Mouse (Mus musculus): ENCODE results near the gene Slirp. TPM values are rescaled to one million over a fixed set of nuclear protein-coding genes. Genes with fewer than 3 reads are reported as not detected.

The Slirp gene
- polyA plus RNA-seq, 1 experiment = 11.3 TPM

GRCm38 (mm10) chr12:87424516-87424915 is 19.2 kb upstream of the Slirp start:
- TF ChIP-seq POLR2A (IDR thresholded peaks at IDR 0.05; ENCODE audit: borderline replicate concordance, extremely low read depth, low read depth, low read length) = no peak
- no peak for TF ChIP-seq CTCF (IDR thresholded peaks at IDR 0.05; ENCODE audit: insufficient read depth, low read length)
- Histone ChIP-seq H3K4me1 (ENCODE audit: control insufficient read depth, insufficient read depth, low read length) (no peaks in the 10 kb centered on the region), H3K4me3 (replicated peaks; ENCODE audit: extremely low read depth, low read depth, low read length) (no peak overlapping the region)
- WGBS = 59% methylated on average over 3 of the region's 3 CpGs
- DNase-seq = no peak

GRCm38 (mm10) chr12:87426354-87427031 is 17.2 kb upstream of the Slirp start:
- no peak overlapping the region for H3K4me3 ChIP-seq (replicated peaks; ENCODE audit: extremely low read depth, low read depth, low read length)
- TF ChIP-seq POLR2A (IDR thresholded peaks at IDR 0.05; ENCODE audit: borderline replicate concordance, extremely low read depth, low read depth, low read length) (no peak), CTCF (IDR thresholded peaks at IDR 0.05; ENCODE audit: insufficient read depth, low read length) (no peak)
- WGBS = 92% methylated on average over 5 of the region's 5 CpGs
- H3K4me1 ChIP-seq (ENCODE audit: control insufficient read depth, insufficient read depth, low read length) = no peaks in the 10 kb centered on the region
- DNase-seq = no peak

DNA sequence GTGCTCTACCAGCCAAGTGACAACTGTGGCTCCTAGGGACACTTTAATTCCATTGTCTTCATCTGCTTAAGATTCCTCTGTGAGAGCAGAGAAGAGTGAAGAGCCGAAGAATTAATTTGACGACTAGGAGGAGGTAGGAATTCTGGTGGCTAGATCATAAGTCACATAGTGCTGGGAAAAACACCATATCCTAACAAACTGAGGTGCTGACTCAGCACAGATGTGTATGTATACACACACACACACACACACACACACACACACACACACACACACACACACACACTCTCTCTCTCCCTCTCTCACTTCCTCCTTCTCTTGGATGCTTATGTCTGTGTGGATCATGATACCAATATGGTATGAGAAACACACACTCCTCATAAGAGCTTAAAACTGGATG is 15.4 kb upstream of the Slirp start:
- H3K4me1 ChIP-seq (ENCODE audit: control insufficient read depth, insufficient read depth, low read length) = no peaks in the 10 kb centered on the region
- WGBS = 88% methylated on average over 2 of the region's 2 CpGs
- H3K4me3 ChIP-seq (replicated peaks; ENCODE audit: extremely low read depth, low read depth, low read length) = no peak overlapping the region
- TF ChIP-seq POLR2A (IDR thresholded peaks at IDR 0.05; ENCODE audit: borderline replicate concordance, extremely low read depth, low read depth, low read length) (no peak), CTCF (IDR thresholded peaks at IDR 0.05; ENCODE audit: insufficient read depth, low read length) (no peak)
- no peak for DNase-seq

- no peak for TF ChIP-seq POLR2A (IDR thresholded peaks at IDR 0.05; ENCODE audit: borderline replicate concordance, extremely low read depth, low read depth, low read length)
- TF ChIP-seq CTCF (IDR thresholded peaks at IDR 0.05; ENCODE audit: insufficient read depth, low read length) = no peak
- H3K4me3 ChIP-seq (replicated peaks; ENCODE audit: extremely low read depth, low read depth, low read length) = no peak overlapping the region
- 75% methylated on average over 8 of the region's 8 CpGs for WGBS
- no peak for DNase-seq
- no peaks in the 10 kb centered on the region for H3K4me1 ChIP-seq (ENCODE audit: control insufficient read depth, insufficient read depth, low read length)
These were observed 14.8 kb upstream of the Slirp start for GRCm38 (mm10) chr12:87428885-87429284.

- TF ChIP-seq POLR2A (IDR thresholded peaks at IDR 0.05; ENCODE audit: borderline replicate concordance, extremely low read depth, low read depth, low read length) = no peak
- no peak for TF ChIP-seq CTCF (IDR thresholded peaks at IDR 0.05; ENCODE audit: insufficient read depth, low read length)
- Histone ChIP-seq H3K4me3 (replicated peaks; ENCODE audit: extremely low read depth, low read depth, low read length) (peak overlapping the region; percentile 74), H3K4me1 (ENCODE audit: control insufficient read depth, insufficient read depth, low read length) (peaks cover 12% of the 10 kb centered on the region)
- 17% methylated on average over 12 of the region's 12 CpGs for WGBS
- DNase-seq = no peak
These were observed 1.2 kb upstream of the Slirp start for GRCm38 (mm10) chr12:87442177-87443114.

GRCm38 (mm10) chr12:87443115-87443699 is 489 bp upstream of the Slirp start:
- H3K4me1 ChIP-seq (ENCODE audit: control insufficient read depth, insufficient read depth, low read length) = peaks cover 12% of the 10 kb centered on the region
- no peak for TF ChIP-seq POLR2A (IDR thresholded peaks at IDR 0.05; ENCODE audit: borderline replicate concordance, extremely low read depth, low read depth, low read length)
- TF ChIP-seq CTCF (IDR thresholded peaks at IDR 0.05; ENCODE audit: insufficient read depth, low read length) = no peak
- peak overlapping the region; percentile 74 for H3K4me3 ChIP-seq (replicated peaks; ENCODE audit: extremely low read depth, low read depth, low read length)
- DNase-seq = no peak
- under 1% methylated on average over 33 of the region's 33 CpGs for WGBS

DNA sequence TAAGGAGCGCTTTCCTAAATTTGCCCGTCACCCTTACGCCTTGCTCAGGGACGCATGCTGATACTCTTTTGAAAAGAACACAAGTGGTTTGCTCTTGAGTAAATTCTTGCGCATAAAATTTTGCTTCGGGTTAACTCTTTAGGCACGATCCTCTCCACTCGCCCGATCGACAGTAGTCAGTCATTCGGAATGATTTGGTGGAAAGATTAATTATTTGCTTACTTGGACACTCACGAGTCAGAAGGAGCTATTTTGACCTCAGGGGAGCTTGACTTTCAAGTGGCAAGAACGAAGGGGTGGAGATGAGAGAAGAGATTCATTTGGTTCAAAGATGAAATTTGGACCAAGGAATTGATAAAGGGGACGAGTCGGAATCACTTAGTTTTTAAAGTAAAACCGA is 515 bp downstream of the Slirp start:
- H3K4me1 ChIP-seq (ENCODE audit: control insufficient read depth, insufficient read depth, low read length) = peaks cover 12% of the 10 kb centered on the region
- no peak for DNase-seq
- 1% methylated on average over 16 of the region's 16 CpGs for WGBS
- H3K4me3 ChIP-seq (replicated peaks; ENCODE audit: extremely low read depth, low read depth, low read length) = peak overlapping the region; percentile 51
- TF ChIP-seq CTCF (IDR thresholded peaks at IDR 0.05; ENCODE audit: insufficient read depth, low read length) = no peak
- TF ChIP-seq POLR2A (IDR thresholded peaks at IDR 0.05; ENCODE audit: borderline replicate concordance, extremely low read depth, low read depth, low read length) = no peak

GRCm38 (mm10) chr12:87449456-87449855 is 5.8 kb downstream of the Slirp start:
- 82% methylated on average over 9 of the region's 9 CpGs for WGBS
- H3K4me1 ChIP-seq (ENCODE audit: control insufficient read depth, insufficient read depth, low read length) = peaks cover 2% of the 10 kb centered on the region
- H3K4me3 ChIP-seq (replicated peaks; ENCODE audit: extremely low read depth, low read depth, low read length) = no peak overlapping the region
- no peak for DNase-seq
- no peak for TF ChIP-seq POLR2A (IDR thresholded peaks at IDR 0.05; ENCODE audit: borderline replicate concordance, extremely low read depth, low read depth, low read length)

DNA sequence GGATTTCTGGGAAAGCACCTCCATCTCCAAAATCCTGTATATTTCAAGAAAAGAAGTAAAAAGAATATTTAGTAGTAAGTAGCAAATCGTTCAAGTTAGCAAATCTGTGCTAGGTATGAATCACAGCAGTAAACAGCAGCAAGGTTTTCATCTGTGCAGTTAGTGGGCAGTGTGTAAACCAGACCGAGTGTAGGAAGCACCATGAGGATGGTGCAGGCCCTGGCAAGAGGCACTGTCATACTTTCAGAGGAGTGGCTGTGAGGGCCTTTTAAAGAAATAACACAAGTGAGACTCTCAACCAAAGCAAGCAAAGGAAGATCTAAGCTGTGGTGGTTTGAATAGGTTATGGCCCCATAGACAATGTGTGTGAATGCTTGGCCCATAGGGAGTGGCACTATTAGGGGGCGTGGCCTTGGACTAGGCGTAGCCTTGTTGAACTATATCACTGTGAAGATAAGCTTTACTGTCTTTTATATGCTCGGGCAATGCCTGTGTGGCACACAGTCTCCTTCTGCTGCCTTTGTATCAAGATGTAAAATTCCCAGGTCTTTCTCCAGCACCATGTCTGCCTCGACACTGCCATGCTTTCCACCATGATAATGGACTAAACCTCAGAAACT is 21.1 kb downstream of the Slirp start:
- TF ChIP-seq POLR2A (IDR thresholded peaks at IDR 0.05; ENCODE audit: borderline replicate concordance, extremely low read depth, low read depth, low read length) = no peak
- TF ChIP-seq CTCF (IDR thresholded peaks at IDR 0.05; ENCODE audit: insufficient read depth, low read length) = no peak
- Histone ChIP-seq H3K4me3 (replicated peaks; ENCODE audit: extremely low read depth, low read depth, low read length) (no peak overlapping the region), H3K4me1 (ENCODE audit: control insufficient read depth, insufficient read depth, low read length) (no peaks in the 10 kb centered on the region; the same call in 1 of the 2 replicates)
- DNase-seq = no peak
- 82% methylated on average over 6 of the region's 6 CpGs for WGBS

Data from lung, adult 2 months (tissue).